8 mouse cellular contexts compared by ENCODE assay signal in the genomic region with DNA sequence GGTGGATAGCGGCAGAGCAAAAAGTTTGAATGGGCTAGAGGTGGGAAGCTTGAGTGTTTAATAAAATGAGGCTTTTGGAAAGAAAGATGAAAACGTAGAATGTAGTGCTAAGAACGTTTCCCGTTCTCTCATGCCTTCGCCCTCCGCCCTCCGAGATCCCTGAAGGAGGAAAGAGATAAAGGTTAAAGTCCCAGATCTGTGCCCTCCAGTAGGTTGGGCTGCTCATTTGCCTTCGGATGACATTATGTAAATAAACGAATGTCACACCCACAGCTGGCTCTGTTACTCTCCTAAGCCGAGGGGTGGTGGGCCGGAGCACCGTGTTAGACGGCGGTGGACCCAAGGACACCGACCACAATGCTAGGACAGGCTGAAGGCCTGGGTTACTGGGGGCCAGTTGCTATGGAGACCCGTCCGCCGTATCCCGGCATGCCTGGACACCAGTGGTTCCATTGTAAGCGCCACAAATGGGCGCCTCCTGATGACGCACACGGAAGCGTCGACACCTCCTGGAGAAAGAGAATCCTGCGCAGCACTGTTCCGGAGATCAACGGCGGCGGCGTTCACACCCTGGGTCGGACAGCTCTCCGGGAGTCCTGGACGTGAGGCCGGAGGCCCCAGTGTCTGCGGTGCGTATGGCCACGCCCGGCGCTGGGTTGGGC. TPM values are rescaled to one million over a fixed set of nuclear protein-coding genes. Genes with fewer than 3 reads are reported as not detected.
DNase-seq lines count a peak whose midpoint lies in the region; ATAC-seq and TF ChIP-seq lines count a peak whose summit lies in the region.

A gene (plus strand): TSS at position 493 of the 662 bp plus-strand sequence.

- peak within 1 kb of the TSS; percentile 87 for H3K27ac ChIP-seq in intestine, postnatal 0 days (ENCODE audit: low read depth, low read length)
- H3K27ac ChIP-seq in midbrain, embryonic 10.5 days (replicated peaks) = peak within 1 kb of the TSS; percentile 83

- peak; percentile 94 for DNase-seq in adrenal gland, postnatal 10 days
- peak; percentile 93 for DNase-seq in embryo, embryonic 9.5 days (ENCODE audit: extremely low spot score)
- DNase-seq in gonadal fat pad, adult 2 months (ENCODE audit: low read depth) = no peak
- DNase-seq in left cerebral cortex, postnatal 36 days (ENCODE audit: low spot score in 2 of 2) = peak; percentile 92 to 94
- DNase-seq in midbrain, embryonic 10.5 days (ENCODE audit: low spot score) = peak; percentile 96
- DNase-seq in right cerebral cortex, postnatal 36 days (ENCODE audit: low spot score in 2 of 2) = peak; percentile 92 to 93
- DNase-seq in urinary bladder, postnatal 4 days (ENCODE audit: low spot score in 2 of 2) = peak; percentile 87 to 91

- 3% methylated on average over 40 of the region's 40 CpGs for WGBS in intestine, postnatal 0 days
- WGBS in midbrain, embryonic 10.5 days = 8% methylated on average over 40 of the region's 40 CpGs

- peak within 1 kb of the TSS; percentile 72 for H3K4me3 ChIP-seq in intestine, postnatal 0 days (ENCODE audit: low read depth, low read length)
- peak within 1 kb of the TSS; percentile 95 for H3K4me3 ChIP-seq in midbrain, embryonic 10.5 days

- H3K9ac ChIP-seq in intestine, postnatal 0 days (ENCODE audit: low read depth, low read length) = peak within 1 kb of the TSS; percentile 73

- ATAC-seq in intestine, postnatal 0 days = peak; percentile 85

- peak within 1 kb of the TSS; percentile 93 for H3K4me2 ChIP-seq in intestine, postnatal 0 days (replicated peaks; ENCODE audit: low read depth)

- H3K36me3 ChIP-seq in intestine, postnatal 0 days (ENCODE audit: control insufficient read depth, insufficient read depth) = no peaks in the 10 kb centered on the region; the same call in 1 of the 2 replicates
- H3K36me3 ChIP-seq in midbrain, embryonic 10.5 days = peaks cover 32% of the 10 kb centered on the region

- TF ChIP-seq CTCF in intestine, postnatal 0 days (IDR thresholded peaks at IDR 0.05; ENCODE audit: low read depth) = no peak; the same call in 1 of the 2 replicates

- no peaks in the 10 kb centered on the region for H3K9me3 ChIP-seq in intestine, postnatal 0 days (ENCODE audit: control insufficient read depth)
- H3K9me3 ChIP-seq in midbrain, embryonic 10.5 days (replicated peaks) = no peaks in the 10 kb centered on the region

- intact Hi-C loops in left cerebral cortex, postnatal 36 days (cut with DNase I) = no loop called here

- H3K27me3 ChIP-seq in intestine, postnatal 0 days (replicated peaks; ENCODE audit: control insufficient read depth, insufficient read depth, low read length) = no peaks in the 10 kb centered on the region
- H3K27me3 ChIP-seq in midbrain, embryonic 10.5 days (ENCODE audit: low read depth, poor library complexity, severe bottlenecking) = peaks cover 9% of the 10 kb centered on the region

- peaks cover 5% of the 10 kb centered on the region; the same call in 1 of the 2 replicates for H3K4me1 ChIP-seq in intestine, postnatal 0 days (replicated peaks; ENCODE audit: control insufficient read depth, insufficient read depth, low read length)
- H3K4me1 ChIP-seq in midbrain, embryonic 10.5 days = peaks cover 49% of the 10 kb centered on the region

RNA-seq across cellular contexts. Expression of the gene that starts here (rescaled TPM):
- total RNA-seq in adrenal gland, postnatal 10 days (2021) = 10 to 100 TPM; 22.1 to 25.4 TPM
- 33.0 TPM in 2 replicates for polyA plus RNA-seq in gonadal fat pad, adult 2 months (2012; rRNA removed)
- polyA plus RNA-seq in intestine, postnatal 0 days (2015; fragmentation: Nextera tagmentation; extraction: Ambion mirVana) = 33.2 and 33.4 TPM in 2 replicates
- 10 to 100 TPM; 22.7 to 25.6 TPM for total RNA-seq in left cerebral cortex, postnatal 36 days (2021)
- 83.2 and 85.6 TPM in 2 replicates for polyA plus RNA-seq in midbrain, embryonic 10.5 days (2016; fragmentation: Nextera tagmentation; extraction: Ambion mirVana)
